Mouse (Mus musculus) thymus, adult 2 months (tissue): ENCODE measurements around the gene Ppp1r13b.

Experiments used
- CTCF ChIP-seq: fragments of 200-500 bp; IDR thresholded peaks from 2 replicates; pipeline ENCODE4 v1.5.1; 2012; ENCODE audit warnings: mild to moderate bottlenecking, control low read depth, low read length, moderate library complexity, borderline replicate concordance; ENCODE audit not compliant: control insufficient read depth, poor library complexity, insufficient read depth; ENCODE audit errors: extremely low read depth
- POLR2A ChIP-seq: fragments of 200-500 bp; IDR thresholded peaks from 2 replicates; pipeline ENCODE4 v1.6.1; 2012; ENCODE audit warnings: mild to moderate bottlenecking, low read length, control low read depth, moderate library complexity; ENCODE audit not compliant: control insufficient read depth, poor library complexity, insufficient read depth; ENCODE audit errors: extremely low read depth

DNA sequence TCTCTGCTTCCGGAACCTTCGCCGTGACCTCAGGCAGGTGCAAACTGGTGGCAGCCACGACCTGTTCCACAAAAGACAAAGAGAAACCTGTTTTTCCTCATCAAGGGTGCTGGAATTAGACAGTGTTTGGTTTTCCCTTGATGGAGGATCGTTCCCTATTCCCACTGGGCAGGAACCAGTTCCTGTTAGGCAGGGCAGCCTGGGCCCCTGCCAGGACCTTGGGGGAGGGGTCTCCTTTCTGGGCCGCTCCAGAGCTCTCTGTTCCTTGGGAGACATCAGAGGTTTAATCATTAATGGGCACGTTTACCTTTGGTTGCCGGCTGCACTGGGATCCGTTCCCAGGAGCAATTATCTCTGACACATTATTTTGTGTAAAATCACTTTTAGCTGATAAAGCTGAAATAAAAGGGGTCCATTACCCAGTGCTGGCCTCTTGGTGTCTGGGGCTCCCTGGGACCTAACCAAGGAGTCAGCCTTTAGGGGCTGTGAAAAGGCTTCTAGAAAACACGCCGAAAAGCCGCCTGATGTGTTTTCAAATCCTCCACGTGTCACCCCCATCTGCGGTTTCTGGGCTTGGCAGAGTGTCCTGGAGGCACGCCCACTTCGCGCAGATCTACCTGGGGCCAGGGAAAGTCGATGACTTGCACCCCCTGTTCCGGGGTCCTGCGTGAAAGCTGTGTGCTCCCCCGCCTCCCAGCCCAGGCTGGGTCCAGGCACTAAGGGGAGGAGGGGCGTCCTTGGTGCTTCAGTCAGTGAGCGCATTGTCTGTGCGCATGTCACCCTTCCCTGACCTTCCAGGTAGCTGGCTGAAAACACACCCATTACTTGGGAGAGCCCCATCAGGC is 29.0 kb upstream of the Ppp1r13b start:
- no peak for TF ChIP-seq CTCF
- TF ChIP-seq POLR2A: no peak
